Comparison of ENCODE assay signal across 25 mouse cellular contexts in genomic region chr6:29280671-29281070, GRCm38 (mm10). TPM values are rescaled to one million over a fixed set of nuclear protein-coding genes. Genes with fewer than 3 reads are reported as not detected.
DNase-seq lines count a peak whose midpoint lies in the region; ATAC-seq lines count a peak whose summit lies in the region.
"Had no signal": no experiment of that assay in that cellular context is flagged by ENCODE, and none has a peak within 500 bp of the region (broad histone marks: within the 10 kb centered on the region; RNA-seq: fewer than 3 reads in every experiment).

No protein-coding gene starts in this region.

- no peaks in the 10 kb centered on the region for H3K27me3 ChIP-seq in limb, embryonic 11.5 days (ENCODE audit: control insufficient read depth, insufficient read depth, low read length)
- H3K27me3 ChIP-seq in limb, embryonic 10.5 days (ENCODE audit: low read depth, poor library complexity, severe bottlenecking), result no peaks in the 10 kb centered on the region
- H3K27me3 ChIP-seq in neural tube, embryonic 11.5 days (ENCODE audit: control insufficient read depth, insufficient read depth, low read length), result no peaks in the 10 kb centered on the region
- no peaks in the 10 kb centered on the region for H3K27me3 ChIP-seq in embryonic facial prominence, embryonic 10.5 days (replicated peaks; ENCODE audit: low read depth, poor library complexity, severe bottlenecking)
- H3K27me3 ChIP-seq: heart, embryonic 12.5 days; intestine, embryonic 15.5 days had no signal

- no peak overlapping the region for H3K27ac ChIP-seq in limb, embryonic 11.5 days (replicated peaks; ENCODE audit: low read depth, low read length)
- H3K27ac ChIP-seq in limb, embryonic 10.5 days, result no peak overlapping the region
- H3K27ac ChIP-seq in neural tube, embryonic 11.5 days (ENCODE audit: low read depth, low read length), result no peak overlapping the region
- peak overlapping the region; percentile 37; the same call in 1 of the 2 replicates for H3K27ac ChIP-seq in embryonic facial prominence, embryonic 10.5 days (replicated peaks)
- H3K27ac ChIP-seq: heart, adult 2 months; intestine, embryonic 15.5 days; liver, embryonic 14.5 days had no signal

- no peak for DNase-seq in limb, embryonic 11.5 days (ENCODE audit: low spot score)
- no peak for DNase-seq in limb, embryonic 10.5 days (ENCODE audit: low spot score)
- DNase-seq in neural tube, embryonic 11.5 days (ENCODE audit: low spot score), result no peak
- DNase-seq in neural tube, embryonic 10.5 days (ENCODE audit: extremely low spot score, low spot score), result no peak
- no peak for DNase-seq in embryonic facial prominence, embryonic 10.5 days (ENCODE audit: low spot score)
- DNase-seq in mesoderm, embryonic 11.5 days (ENCODE audit: low read depth, low spot score), result peak; percentile 7
- DNase-seq: adrenal gland, adult 2 months; B cell, adult 2 months; cerebellum, adult 8-10 months; cerebellum, postnatal 25 days; forebrain, postnatal 0 days; heart, adult 2 months; heart, postnatal 4 days; kidney, adult 2 months; kidney, postnatal 36 days; liver; lung, adult 2 months had no signal

- no peaks in the 10 kb centered on the region for H3K4me1 ChIP-seq in limb, embryonic 11.5 days (ENCODE audit: control insufficient read depth, insufficient read depth, low read length)
- H3K4me1 ChIP-seq in limb, embryonic 10.5 days, result peaks cover 3% of the 10 kb centered on the region; the same call in 1 of the 2 replicates
- no peaks in the 10 kb centered on the region for H3K4me1 ChIP-seq in neural tube, embryonic 11.5 days (ENCODE audit: control insufficient read depth, insufficient read depth, low read length)
- H3K4me1 ChIP-seq in embryonic facial prominence, embryonic 10.5 days, result peaks cover 16% of the 10 kb centered on the region
- H3K4me1 ChIP-seq: intestine, embryonic 15.5 days had no signal

- WGBS in limb, embryonic 11.5 days, result 72% methylated on average over 7 of the region's 7 CpGs
- 68% methylated on average over 7 of the region's 7 CpGs for WGBS in limb, embryonic 10.5 days
- 46% methylated on average over 7 of the region's 7 CpGs for WGBS in neural tube, embryonic 11.5 days
- 35% methylated on average over 7 of the region's 7 CpGs for WGBS in embryonic facial prominence, embryonic 10.5 days

- 0 out of 2 replicates have a peak, but pooled peaks have one; percentile 35 for ATAC-seq in limb, embryonic 11.5 days (ENCODE audit: insufficient number of reproducible peaks, low FRiP score, low TSS enrichment, low read depth)
- no peak for ATAC-seq in neural tube, embryonic 11.5 days (ENCODE audit: insufficient read depth, low FRiP score, low TSS enrichment)
- ATAC-seq: activated CD4-positive, CD25-positive, alpha-beta regulatory T cell, adult 4 months; forebrain, postnatal 0 days; hindbrain, embryonic 16.5 days; intestine, embryonic 15.5 days had no signal

- no peak overlapping the region for H3K4me2 ChIP-seq in limb, embryonic 11.5 days (ENCODE audit: low read depth, severe bottlenecking)
- H3K4me2 ChIP-seq in neural tube, embryonic 11.5 days (ENCODE audit: low read depth), result no peak overlapping the region
- H3K4me2 ChIP-seq: heart, embryonic 12.5 days; intestine, embryonic 15.5 days had no signal

- no peaks in the 10 kb centered on the region for H3K9me3 ChIP-seq in limb, embryonic 11.5 days (ENCODE audit: control insufficient read depth, low read length)
- no peaks in the 10 kb centered on the region for H3K9me3 ChIP-seq in limb, embryonic 10.5 days (replicated peaks)
- H3K9me3 ChIP-seq in neural tube, embryonic 11.5 days (ENCODE audit: control insufficient read depth, low read length), result no peaks in the 10 kb centered on the region
- no peaks in the 10 kb centered on the region for H3K9me3 ChIP-seq in embryonic facial prominence, embryonic 10.5 days
- H3K9me3 ChIP-seq: heart, embryonic 12.5 days; intestine, embryonic 15.5 days had no signal

- no peaks in the 10 kb centered on the region for H3K36me3 ChIP-seq in limb, embryonic 11.5 days (ENCODE audit: control insufficient read depth, insufficient read depth, low read length)
- peaks cover 8% of the 10 kb centered on the region for H3K36me3 ChIP-seq in limb, embryonic 10.5 days
- H3K36me3 ChIP-seq in neural tube, embryonic 11.5 days (ENCODE audit: control insufficient read depth, insufficient read depth, low read length), result no peaks in the 10 kb centered on the region
- H3K36me3 ChIP-seq in embryonic facial prominence, embryonic 10.5 days (replicated peaks), result peaks cover 4% of the 10 kb centered on the region
- H3K36me3 ChIP-seq: intestine, embryonic 15.5 days had no signal

- no peak overlapping the region for H3K9ac ChIP-seq in limb, embryonic 11.5 days (ENCODE audit: low read length)
- H3K9ac ChIP-seq in neural tube, embryonic 11.5 days (ENCODE audit: low read length), result 0 out of 2 replicates have a peak overlapping the region, but pooled peaks have one; percentile 23
- H3K9ac ChIP-seq: forebrain, postnatal 0 days; heart, embryonic 12.5 days; intestine, embryonic 15.5 days; liver, embryonic 14.5 days had no signal

- H3K4me3 ChIP-seq in limb, embryonic 11.5 days (ENCODE audit: low read depth, low read length), result no peak overlapping the region
- no peak overlapping the region for H3K4me3 ChIP-seq in limb, embryonic 10.5 days
- H3K4me3 ChIP-seq in neural tube, embryonic 11.5 days (ENCODE audit: low read depth, low read length), result no peak overlapping the region
- H3K4me3 ChIP-seq in embryonic facial prominence, embryonic 10.5 days, result no peak overlapping the region
- H3K4me3 ChIP-seq: heart, adult 2 months; heart, embryonic 12.5 days; intestine, embryonic 15.5 days; myocyte had no signal

RNA-seq across cellular contexts. Expression of gene Fam71f2, which starts 1.3 kb away (rescaled TPM):
- polyA plus RNA-seq in limb, embryonic 11.5 days (2014; fragmentation: Nextera tagmentation; extraction: Ambion mirVana), result 0.33 and 0.81 TPM in 2 replicates
- polyA plus RNA-seq in limb, embryonic 10.5 days (2016; fragmentation: Nextera tagmentation; extraction: Ambion mirVana), result 0.40 and 0.55 TPM in 2 replicates
- polyA plus RNA-seq in neural tube, embryonic 11.5 days (2014; fragmentation: Nextera tagmentation; extraction: Ambion mirVana), result 0.32 and 0.33 TPM in 2 replicates
- polyA plus RNA-seq in embryonic facial prominence, embryonic 10.5 days (2016; fragmentation: Nextera tagmentation; extraction: Ambion mirVana), result 0.25 and 0.34 TPM in 2 replicates

RNA-seq across cellular contexts. Expression of gene Hilpda, which starts 8.4 kb away (rescaled TPM):
- 41.6 and 43.0 TPM in 2 replicates for polyA plus RNA-seq in limb, embryonic 11.5 days (2014; fragmentation: Nextera tagmentation; extraction: Ambion mirVana)
- polyA plus RNA-seq in limb, embryonic 10.5 days (2016; fragmentation: Nextera tagmentation; extraction: Ambion mirVana), result 42.7 and 45.2 TPM in 2 replicates
- polyA plus RNA-seq in neural tube, embryonic 11.5 days (2014; fragmentation: Nextera tagmentation; extraction: Ambion mirVana), result 35.5 and 42.2 TPM in 2 replicates
- 35.3 and 39.9 TPM in 2 replicates for polyA plus RNA-seq in embryonic facial prominence, embryonic 10.5 days (2016; fragmentation: Nextera tagmentation; extraction: Ambion mirVana)

RNA-seq across cellular contexts. Expression of gene Fam71f1, which starts 38.3 kb away (rescaled TPM):
- 0.11 TPM in 1 of 2 replicates, not detected in the other for polyA plus RNA-seq in limb, embryonic 11.5 days (2014; fragmentation: Nextera tagmentation; extraction: Ambion mirVana)
- polyA plus RNA-seq in limb, embryonic 10.5 days (2016; fragmentation: Nextera tagmentation; extraction: Ambion mirVana), result 0.09 TPM in 1 of 2 replicates, not detected in the other
- 0.32 TPM in 1 of 2 replicates, not detected in the other for polyA plus RNA-seq in neural tube, embryonic 11.5 days (2014; fragmentation: Nextera tagmentation; extraction: Ambion mirVana)
- polyA plus RNA-seq in embryonic facial prominence, embryonic 10.5 days (2016; fragmentation: Nextera tagmentation; extraction: Ambion mirVana), result not detected in 2 replicates
- polyA plus RNA-seq: activated CD4-positive, CD25-positive, alpha-beta regulatory T cell, adult 4 months; adrenal gland, adult 2 months; embryonic facial prominence, embryonic 11.5 days; forebrain, postnatal 0 days; hindbrain, embryonic 16.5 days; intestine, embryonic 15.5 days; liver, embryonic 14.5 days; lung, adult 2 months; midbrain, postnatal 0 days had no signal
